Mouse (Mus musculus): ENCODE measurements at regions not wholly inside any gene's neighbourhood (a gene's known extent, or its start where the extent isn't known, plus 50 kb on each side); places are given as distances from the start of the nearest gene placed in this dataset.

- H3K27me3 ChIP-seq (ENCODE audit: control insufficient read depth, insufficient read depth, low read length, poor library complexity, severe bottlenecking) = no peaks in the 10 kb centered on the region
- no peak for TF ChIP-seq EP300 (IDR thresholded peaks at IDR 0.05; ENCODE audit: insufficient read depth, low read depth, low read length)
- TF ChIP-seq POLR2A (IDR thresholded peaks at IDR 0.05; ENCODE audit: insufficient read depth, low read length) = no peak
- TF ChIP-seq CTCF (IDR thresholded peaks at IDR 0.05; ENCODE audit: low read depth, low read length) = no peak
- no peak overlapping the region for H3K27ac ChIP-seq (ENCODE audit: insufficient read depth, low read length)
- no peaks in the 10 kb centered on the region for H3K9me3 ChIP-seq (replicated peaks; ENCODE audit: control insufficient read depth, insufficient read depth, low read length, poor library complexity, severe bottlenecking)
- H3K4me3 ChIP-seq (ENCODE audit: low read depth, low read length) = no peak overlapping the region
- H3K4me1 ChIP-seq (ENCODE audit: control insufficient read depth, insufficient read depth, low read length) = no peaks in the 10 kb centered on the region
- H3K9ac ChIP-seq (ENCODE audit: low read depth, poor library complexity, severe bottlenecking) = no peak overlapping the region
- H3K36me3 ChIP-seq (ENCODE audit: control insufficient read depth, insufficient read depth, low read length, poor library complexity, severe bottlenecking) = no peaks in the 10 kb centered on the region
Observed at GRCm38 (mm10) chr3:38545501-38545896, 60.9 kb upstream of the Ankrd50 start.

GRCm38 (mm10) chr3:38544718-38545500, 60.3 kb upstream of the Ankrd50 start:
- no peaks in the 10 kb centered on the region for H3K36me3 ChIP-seq (ENCODE audit: control insufficient read depth, insufficient read depth, low read length, poor library complexity, severe bottlenecking)
- no peaks in the 10 kb centered on the region for H3K9me3 ChIP-seq (replicated peaks; ENCODE audit: control insufficient read depth, insufficient read depth, low read length, poor library complexity, severe bottlenecking)
- H3K4me1 ChIP-seq (ENCODE audit: control insufficient read depth, insufficient read depth, low read length) = no peaks in the 10 kb centered on the region
- no peaks in the 10 kb centered on the region for H3K27me3 ChIP-seq (ENCODE audit: control insufficient read depth, insufficient read depth, low read length, poor library complexity, severe bottlenecking)
- no peak overlapping the region for H3K9ac ChIP-seq (ENCODE audit: low read depth, poor library complexity, severe bottlenecking)
- TF ChIP-seq EP300 (IDR thresholded peaks at IDR 0.05; ENCODE audit: insufficient read depth, low read depth, low read length) (no peak), CTCF (IDR thresholded peaks at IDR 0.05; ENCODE audit: low read depth, low read length) (no peak), POLR2A (IDR thresholded peaks at IDR 0.05; ENCODE audit: insufficient read depth, low read length) (no peak)
- no peak overlapping the region for H3K27ac ChIP-seq (ENCODE audit: insufficient read depth, low read length)
- no peak overlapping the region for H3K4me3 ChIP-seq (ENCODE audit: low read depth, low read length)

GRCm38 (mm10) chr3:38543816-38544215, 59.2 kb upstream of the Ankrd50 start:
- no peaks in the 10 kb centered on the region for H3K4me1 ChIP-seq (ENCODE audit: control insufficient read depth, insufficient read depth, low read length)
- no peaks in the 10 kb centered on the region for H3K9me3 ChIP-seq (replicated peaks; ENCODE audit: control insufficient read depth, insufficient read depth, low read length, poor library complexity, severe bottlenecking)
- no peak overlapping the region for H3K9ac ChIP-seq (ENCODE audit: low read depth, poor library complexity, severe bottlenecking)
- H3K36me3 ChIP-seq (ENCODE audit: control insufficient read depth, insufficient read depth, low read length, poor library complexity, severe bottlenecking) = no peaks in the 10 kb centered on the region
- TF ChIP-seq CTCF (IDR thresholded peaks at IDR 0.05; ENCODE audit: low read depth, low read length) (no peak), POLR2A (IDR thresholded peaks at IDR 0.05; ENCODE audit: insufficient read depth, low read length) (no peak), EP300 (IDR thresholded peaks at IDR 0.05; ENCODE audit: insufficient read depth, low read depth, low read length) (no peak)
- no peaks in the 10 kb centered on the region for H3K27me3 ChIP-seq (ENCODE audit: control insufficient read depth, insufficient read depth, low read length, poor library complexity, severe bottlenecking)
- no peak overlapping the region for H3K27ac ChIP-seq (ENCODE audit: insufficient read depth, low read length)
- no peak overlapping the region for H3K4me3 ChIP-seq (ENCODE audit: low read depth, low read length)

GRCm38 (mm10) chr3:38541296-38541695, 56.7 kb upstream of the Ankrd50 start:
- Histone ChIP-seq H3K4me1 (ENCODE audit: control insufficient read depth, insufficient read depth, low read length) (no peaks in the 10 kb centered on the region), H3K4me3 (ENCODE audit: low read depth, low read length) (no peak overlapping the region), H3K9ac (ENCODE audit: low read depth, poor library complexity, severe bottlenecking) (no peak overlapping the region), H3K9me3 (replicated peaks; ENCODE audit: control insufficient read depth, insufficient read depth, low read length, poor library complexity, severe bottlenecking) (no peaks in the 10 kb centered on the region), H3K27me3 (ENCODE audit: control insufficient read depth, insufficient read depth, low read length, poor library complexity, severe bottlenecking) (no peaks in the 10 kb centered on the region), H3K27ac (ENCODE audit: insufficient read depth, low read length) (no peak overlapping the region), H3K36me3 (ENCODE audit: control insufficient read depth, insufficient read depth, low read length, poor library complexity, severe bottlenecking) (no peaks in the 10 kb centered on the region)
- TF ChIP-seq EP300 (IDR thresholded peaks at IDR 0.05; ENCODE audit: insufficient read depth, low read depth, low read length) (no peak), CTCF (IDR thresholded peaks at IDR 0.05; ENCODE audit: low read depth, low read length) (no peak)

- no peak overlapping the region for H3K9ac ChIP-seq (ENCODE audit: low read depth, poor library complexity, severe bottlenecking)
- no peaks in the 10 kb centered on the region for H3K27me3 ChIP-seq (ENCODE audit: control insufficient read depth, insufficient read depth, low read length, poor library complexity, severe bottlenecking)
- H3K4me1 ChIP-seq (ENCODE audit: control insufficient read depth, insufficient read depth, low read length) = no peaks in the 10 kb centered on the region
- H3K36me3 ChIP-seq (ENCODE audit: control insufficient read depth, insufficient read depth, low read length, poor library complexity, severe bottlenecking) = no peaks in the 10 kb centered on the region
- no peak overlapping the region for H3K4me3 ChIP-seq (ENCODE audit: low read depth, low read length)
- no peak for TF ChIP-seq CTCF (IDR thresholded peaks at IDR 0.05; ENCODE audit: low read depth, low read length)
- TF ChIP-seq EP300 (IDR thresholded peaks at IDR 0.05; ENCODE audit: insufficient read depth, low read depth, low read length) = no peak
- TF ChIP-seq POLR2A (IDR thresholded peaks at IDR 0.05; ENCODE audit: insufficient read depth, low read length) = no peak
- H3K9me3 ChIP-seq (replicated peaks; ENCODE audit: control insufficient read depth, insufficient read depth, low read length, poor library complexity, severe bottlenecking) = no peaks in the 10 kb centered on the region
- H3K27ac ChIP-seq (ENCODE audit: insufficient read depth, low read length) = no peak overlapping the region
Observed at GRCm38 (mm10) chr3:38538309-38538708, 53.7 kb upstream of the Ankrd50 start.

GRCm38 (mm10) chr3:38537770-38538169, 53.1 kb upstream of the Ankrd50 start:
- Histone ChIP-seq H3K27ac (ENCODE audit: insufficient read depth, low read length) (no peak overlapping the region), H3K27me3 (ENCODE audit: control insufficient read depth, insufficient read depth, low read length, poor library complexity, severe bottlenecking) (no peaks in the 10 kb centered on the region), H3K4me1 (ENCODE audit: control insufficient read depth, insufficient read depth, low read length) (no peaks in the 10 kb centered on the region), H3K36me3 (ENCODE audit: control insufficient read depth, insufficient read depth, low read length, poor library complexity, severe bottlenecking) (no peaks in the 10 kb centered on the region), H3K9me3 (replicated peaks; ENCODE audit: control insufficient read depth, insufficient read depth, low read length, poor library complexity, severe bottlenecking) (no peaks in the 10 kb centered on the region), H3K4me3 (ENCODE audit: low read depth, low read length) (no peak overlapping the region), H3K9ac (ENCODE audit: low read depth, poor library complexity, severe bottlenecking) (no peak overlapping the region)
- no peak for TF ChIP-seq POLR2A (IDR thresholded peaks at IDR 0.05; ENCODE audit: insufficient read depth, low read length)
- TF ChIP-seq CTCF (IDR thresholded peaks at IDR 0.05; ENCODE audit: low read depth, low read length) = no peak
- TF ChIP-seq EP300 (IDR thresholded peaks at IDR 0.05; ENCODE audit: insufficient read depth, low read depth, low read length) = no peak
